Mouse (Mus musculus): ENCODE measurements around the gene Dcun1d1. TPM values are rescaled to one million over a fixed set of nuclear protein-coding genes. Genes with fewer than 3 reads are reported as not detected.

Gene Dcun1d1
- polyA plus RNA-seq, 1 experiment from 2014 or later, result 103 TPM

DNA sequence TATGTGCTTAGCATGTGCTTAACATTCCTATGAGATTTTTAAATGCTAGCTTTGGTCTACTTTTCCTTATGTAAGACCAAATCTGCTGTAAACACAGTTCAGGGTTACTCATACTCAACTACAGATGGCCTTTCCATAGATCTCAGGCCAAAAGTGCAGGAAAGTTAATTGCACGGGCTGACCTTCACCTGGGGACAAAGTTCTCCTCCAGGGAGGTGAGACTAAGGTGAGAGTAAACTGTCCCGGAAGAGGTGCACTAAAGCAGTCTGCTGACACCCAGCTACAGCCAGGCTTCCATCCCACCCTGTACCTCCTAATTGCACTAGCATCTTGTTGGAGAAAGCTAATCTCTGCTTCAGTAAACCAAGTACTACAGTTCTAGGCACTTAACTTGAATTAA is 11.4 kb downstream of the Dcun1d1 start:
- Histone ChIP-seq H3K9ac (no peak overlapping the region), H3K27me3 (no peaks in the 10 kb centered on the region), H3K9me3 (no peaks in the 10 kb centered on the region), H3K27ac (no peak overlapping the region), H3K4me2 (no peak overlapping the region), H3K4me3 (replicated peaks) (no peak overlapping the region), H3K4me1 (peaks cover 12% of the 10 kb centered on the region; the same call in 1 of the 2 replicates), H3K36me3 (replicated peaks) (no peaks in the 10 kb centered on the region; the same call in 1 of the 2 replicates)
- 93% methylated on average over 2 of the region's 2 CpGs for WGBS
- no peak for ATAC-seq (ENCODE audit: low FRiP score)

DNA sequence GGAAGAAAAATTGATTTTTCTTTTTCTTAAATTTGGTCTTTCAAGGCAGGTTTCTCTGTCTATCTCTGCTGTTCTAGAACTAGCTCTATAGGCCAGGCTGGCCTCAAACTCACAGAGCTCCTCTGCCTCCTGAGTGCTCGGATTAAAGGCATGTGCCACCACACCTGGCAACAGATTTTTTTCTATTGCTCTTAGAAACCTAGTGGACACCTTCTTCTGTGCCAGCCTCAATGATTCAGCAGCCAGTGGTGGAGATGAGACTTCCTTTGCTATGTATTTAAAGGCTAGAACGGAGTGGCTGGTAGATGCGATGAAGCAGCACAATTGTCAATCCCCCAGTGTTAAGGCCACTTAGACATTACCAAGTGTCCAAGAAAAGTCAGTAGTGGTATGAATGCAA is 13.2 kb downstream of the Dcun1d1 start:
- 76% methylated on average over 3 of the region's 3 CpGs for WGBS
- Histone ChIP-seq H3K4me3 (replicated peaks) (no peak overlapping the region), H3K4me2 (no peak overlapping the region), H3K9me3 (no peaks in the 10 kb centered on the region), H3K4me1 (peaks cover 6% of the 10 kb centered on the region; the same call in 1 of the 2 replicates), H3K9ac (no peak overlapping the region), H3K27me3 (no peaks in the 10 kb centered on the region), H3K36me3 (replicated peaks) (no peaks in the 10 kb centered on the region; the same call in 1 of the 2 replicates), H3K27ac (no peak overlapping the region)
- no peak for ATAC-seq (ENCODE audit: low FRiP score)

DNA sequence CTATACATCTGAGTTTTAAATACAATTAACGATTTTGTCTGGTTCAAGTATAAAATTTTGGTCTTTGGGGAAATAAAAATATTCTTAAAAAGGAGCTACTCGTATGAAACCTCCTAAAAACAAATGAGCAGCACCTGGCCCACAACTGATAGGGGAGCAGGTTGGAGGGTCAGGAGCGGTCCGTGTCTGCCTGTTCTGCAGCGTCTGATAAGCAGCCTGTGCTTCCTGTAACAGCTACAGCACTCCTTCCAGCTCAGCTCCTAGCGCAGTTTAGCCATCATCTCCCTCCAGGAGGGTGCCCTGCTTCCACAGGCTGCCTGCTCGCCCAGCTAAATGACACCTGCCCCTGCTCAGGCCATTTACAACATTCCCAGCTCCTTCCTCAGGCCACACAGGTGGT is 13.8 kb downstream of the Dcun1d1 start:
- no peak for ATAC-seq (ENCODE audit: low FRiP score)
- Histone ChIP-seq H3K27me3 (no peaks in the 10 kb centered on the region), H3K9ac (no peak overlapping the region), H3K4me3 (replicated peaks) (no peak overlapping the region), H3K4me2 (no peak overlapping the region), H3K36me3 (replicated peaks) (no peaks in the 10 kb centered on the region; the same call in 1 of the 2 replicates), H3K4me1 (peaks cover 6% of the 10 kb centered on the region; the same call in 1 of the 2 replicates), H3K9me3 (no peaks in the 10 kb centered on the region), H3K27ac (no peak overlapping the region)
- WGBS, result 68% methylated on average over 7 of the region's 7 CpGs

DNA sequence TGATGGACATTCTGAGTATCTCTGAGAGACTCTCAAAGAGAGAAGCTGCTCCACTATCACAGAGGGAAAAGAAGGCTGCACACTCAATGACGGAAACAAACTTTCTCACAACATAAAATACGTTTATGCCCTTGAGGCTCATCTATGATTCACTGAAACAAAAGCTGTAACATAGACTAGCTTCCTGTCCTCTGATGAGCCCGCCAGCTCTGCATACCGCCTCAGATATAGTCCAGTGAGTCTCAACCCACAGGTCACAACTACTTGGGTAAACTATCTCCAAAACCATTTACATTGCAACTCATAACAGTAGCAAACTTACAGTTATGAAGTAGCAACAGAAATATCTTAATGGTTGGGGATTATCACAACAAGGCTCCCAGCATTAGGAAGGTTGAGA is 14.7 kb downstream of the Dcun1d1 start:
- no peak overlapping the region for H3K9ac ChIP-seq
- peaks cover 6% of the 10 kb centered on the region; the same call in 1 of the 2 replicates for H3K4me1 ChIP-seq
- no peak overlapping the region for H3K4me3 ChIP-seq (replicated peaks)
- no peaks in the 10 kb centered on the region for H3K27me3 ChIP-seq
- no peak overlapping the region for H3K27ac ChIP-seq
- no peak for ATAC-seq (ENCODE audit: low FRiP score)
- peaks cover 9% of the 10 kb centered on the region for H3K36me3 ChIP-seq (replicated peaks)
- H3K9me3 ChIP-seq, result no peaks in the 10 kb centered on the region
- no peak overlapping the region for H3K4me2 ChIP-seq
- WGBS, result 80% methylated on average over 4 of the region's 4 CpGs

DNA sequence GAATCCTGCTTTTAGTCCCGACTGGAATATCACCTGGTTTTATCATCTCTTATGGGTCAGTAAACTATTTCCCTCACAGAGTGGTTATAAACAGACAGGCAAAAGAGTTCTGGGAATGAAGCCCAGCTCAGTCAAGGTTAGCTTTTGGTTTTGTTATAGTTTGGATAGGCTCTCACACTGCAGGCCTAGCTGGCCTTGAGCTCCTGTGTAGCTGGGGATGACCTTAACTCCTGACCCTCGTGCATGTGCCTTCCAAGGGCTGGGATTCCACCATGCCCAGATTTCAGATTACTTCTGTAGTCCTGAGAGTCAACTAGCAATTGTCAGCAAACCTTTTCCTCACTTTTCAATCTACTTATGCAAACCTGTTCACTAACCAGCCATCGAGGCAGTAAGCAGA is 19.0 kb downstream of the Dcun1d1 start:
- WGBS, result 88% methylated on average over 3 of the region's 3 CpGs
- H3K36me3 ChIP-seq (replicated peaks), result peaks cover 44% of the 10 kb centered on the region
- no peak for ATAC-seq (ENCODE audit: low FRiP score)
- no peaks in the 10 kb centered on the region for H3K27me3 ChIP-seq
- H3K4me1 ChIP-seq, result peaks cover 2% of the 10 kb centered on the region; the same call in 1 of the 2 replicates
- H3K4me2 ChIP-seq, result no peak overlapping the region
- no peak overlapping the region for H3K9ac ChIP-seq
- H3K27ac ChIP-seq, result no peak overlapping the region
- no peaks in the 10 kb centered on the region for H3K9me3 ChIP-seq
- H3K4me3 ChIP-seq (replicated peaks), result no peak overlapping the region

DNA sequence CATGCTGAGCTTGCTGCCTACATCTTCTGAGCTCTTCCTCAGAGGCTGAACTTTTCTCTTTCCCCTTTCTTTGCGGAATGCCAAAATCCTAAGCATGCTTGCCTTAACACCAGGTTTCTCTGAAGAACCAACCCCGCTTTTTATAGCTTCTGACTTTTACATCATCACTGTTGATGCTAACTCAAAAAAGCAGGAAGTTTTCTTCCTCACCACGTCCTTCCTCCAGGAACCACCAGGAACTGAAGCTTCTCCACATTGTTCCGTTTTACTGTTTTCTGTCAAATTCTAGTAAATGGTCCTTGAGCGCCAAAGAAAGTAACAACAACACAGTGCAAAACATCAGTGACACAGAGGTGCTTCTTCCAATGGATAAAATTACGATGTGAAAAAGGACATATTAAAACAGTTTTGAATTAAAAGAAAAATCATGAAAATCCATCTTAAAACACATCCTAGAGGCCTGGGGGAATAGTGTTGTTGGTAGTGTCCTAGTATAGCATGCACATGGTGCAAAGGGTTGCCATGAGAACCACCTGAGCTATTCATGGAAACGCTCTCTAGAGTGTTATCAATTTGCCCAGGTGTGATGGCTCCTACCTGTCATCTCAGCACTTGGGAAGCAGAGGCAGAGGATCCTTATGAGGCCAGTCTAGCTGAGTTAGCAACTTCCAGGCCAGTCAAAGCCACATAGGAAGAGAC is 28.1 kb downstream of the Dcun1d1 start:
- Histone ChIP-seq H3K4me2 (no peak overlapping the region), H3K9ac (no peak overlapping the region), H3K27ac (no peak overlapping the region), H3K4me3 (replicated peaks) (no peak overlapping the region), H3K9me3 (no peaks in the 10 kb centered on the region), H3K36me3 (replicated peaks) (peaks cover 39% of the 10 kb centered on the region), H3K27me3 (no peaks in the 10 kb centered on the region), H3K4me1 (no peaks in the 10 kb centered on the region)
- WGBS, result 93% methylated on average over 7 of the region's 7 CpGs
- ATAC-seq (ENCODE audit: low FRiP score), result no peak

DNA sequence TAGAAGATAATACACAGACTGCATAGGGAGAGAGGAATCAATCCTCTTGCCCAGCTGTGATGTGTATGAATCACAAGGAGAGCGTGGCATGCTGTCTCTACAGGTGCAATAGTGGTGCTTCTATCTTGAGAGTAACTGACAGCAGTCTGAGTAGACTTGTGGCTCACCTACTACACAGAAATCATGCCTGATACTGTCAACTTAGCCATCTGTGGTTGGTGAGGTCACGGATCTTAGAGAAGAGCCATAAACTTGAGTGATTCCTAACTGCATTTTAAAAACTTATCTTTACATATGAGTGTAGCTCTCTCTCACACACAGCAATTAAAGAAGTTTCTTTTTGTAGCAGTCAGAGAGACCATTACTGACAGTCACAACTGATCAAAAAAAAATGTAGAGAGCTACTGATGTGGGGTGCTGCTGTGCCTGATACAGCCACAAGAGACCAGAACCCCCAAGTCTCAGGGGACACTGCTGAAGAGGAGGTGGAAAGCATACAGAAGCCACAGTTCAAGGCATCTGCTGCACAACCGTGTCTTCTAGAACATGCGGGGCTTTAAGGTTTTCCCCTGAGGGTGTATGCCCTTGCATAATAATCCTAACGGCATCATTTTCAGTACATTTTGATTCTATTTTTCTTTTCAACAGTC is 36.6 kb downstream of the Dcun1d1 start:
- Histone ChIP-seq H3K4me3 (replicated peaks) (no peak overlapping the region), H3K9me3 (no peaks in the 10 kb centered on the region), H3K36me3 (replicated peaks) (peaks cover 40% of the 10 kb centered on the region), H3K27me3 (no peaks in the 10 kb centered on the region), H3K27ac (no peak overlapping the region), H3K4me2 (no peak overlapping the region), H3K9ac (no peak overlapping the region), H3K4me1 (no peaks in the 10 kb centered on the region)
- 88% methylated on average over 5 of the region's 5 CpGs for WGBS
- no peak for ATAC-seq (ENCODE audit: low FRiP score)

DNA sequence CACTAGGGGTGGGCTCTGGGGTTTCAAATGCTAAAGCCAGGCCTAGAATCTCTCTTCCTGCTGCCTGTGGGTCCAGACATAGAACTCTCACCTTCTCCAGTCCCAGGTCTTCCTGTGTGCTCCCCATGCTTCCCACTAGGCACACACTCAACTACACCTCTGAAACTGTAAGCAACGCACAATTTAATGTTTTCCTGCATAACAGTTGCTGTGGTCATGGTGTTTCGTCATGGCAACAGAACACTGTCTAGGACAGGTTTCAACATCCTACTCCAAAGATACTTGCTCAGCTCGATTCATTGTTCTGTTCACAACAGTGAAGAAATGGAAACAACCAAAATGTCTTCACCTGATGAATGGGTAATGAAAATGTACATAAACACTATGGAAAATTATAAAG is 38.1 kb downstream of the Dcun1d1 start:
- H3K9ac ChIP-seq, result no peak overlapping the region
- no peaks in the 10 kb centered on the region for H3K9me3 ChIP-seq
- no peak overlapping the region for H3K4me3 ChIP-seq (replicated peaks)
- H3K27me3 ChIP-seq, result no peaks in the 10 kb centered on the region
- no peak overlapping the region for H3K27ac ChIP-seq
- no peak for ATAC-seq (ENCODE audit: low FRiP score)
- 95% methylated on average over 3 of the region's 3 CpGs for WGBS
- H3K4me1 ChIP-seq, result no peaks in the 10 kb centered on the region
- H3K4me2 ChIP-seq, result no peak overlapping the region
- peaks cover 35% of the 10 kb centered on the region for H3K36me3 ChIP-seq (replicated peaks)

DNA sequence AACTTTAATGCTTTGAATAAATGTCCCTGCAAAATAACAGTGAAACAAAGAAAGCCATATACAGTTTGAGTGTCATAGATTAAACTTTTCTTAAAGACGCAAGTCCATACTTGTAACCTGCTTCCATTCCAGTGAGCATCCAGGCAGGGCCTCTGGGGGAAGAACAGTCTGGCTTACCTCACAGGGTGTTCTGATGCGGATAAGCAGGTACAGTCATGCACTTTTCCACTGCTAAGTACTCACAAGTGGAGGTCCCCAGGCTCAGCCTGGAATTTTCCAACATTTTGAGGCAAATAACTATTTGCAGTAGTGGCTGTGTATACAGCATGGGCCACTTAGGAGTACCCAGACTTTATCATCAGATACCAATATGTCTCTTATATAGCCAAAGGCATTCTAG is 39.3 kb downstream of the Dcun1d1 start:
- Histone ChIP-seq H3K27ac (no peak overlapping the region), H3K9me3 (no peaks in the 10 kb centered on the region), H3K4me2 (no peak overlapping the region), H3K27me3 (no peaks in the 10 kb centered on the region), H3K4me1 (no peaks in the 10 kb centered on the region), H3K9ac (no peak overlapping the region), H3K4me3 (replicated peaks) (no peak overlapping the region), H3K36me3 (replicated peaks) (peaks cover 32% of the 10 kb centered on the region)
- WGBS, result 92% methylated on average over 2 of the region's 2 CpGs
- no peak for ATAC-seq (ENCODE audit: low FRiP score)

DNA sequence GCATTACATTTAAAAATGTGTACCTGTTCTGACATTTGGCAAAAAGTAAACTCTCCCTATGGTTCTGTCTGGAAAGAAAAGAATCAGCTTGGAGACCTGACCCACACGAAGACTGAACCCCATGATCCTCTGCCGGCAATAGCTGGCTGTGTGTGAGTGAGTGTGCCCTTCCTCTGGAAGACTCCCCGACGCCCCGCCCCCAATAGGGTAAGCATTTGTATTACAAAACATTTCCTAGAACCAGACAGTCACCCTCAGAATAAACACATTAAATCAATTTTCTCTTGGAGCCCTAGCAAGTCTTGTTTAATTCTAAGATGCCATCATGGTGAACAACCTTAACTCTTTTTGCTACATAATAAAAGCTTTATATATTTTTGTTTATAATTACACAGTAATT is 44.1 kb downstream of the Dcun1d1 start:
- 90% methylated on average over 5 of the region's 5 CpGs for WGBS
- no peak for ATAC-seq (ENCODE audit: low FRiP score)
- Histone ChIP-seq H3K27me3 (no peaks in the 10 kb centered on the region), H3K9me3 (no peaks in the 10 kb centered on the region), H3K4me2 (no peak overlapping the region), H3K9ac (no peak overlapping the region), H3K4me1 (no peaks in the 10 kb centered on the region), H3K36me3 (replicated peaks) (peaks cover 35% of the 10 kb centered on the region), H3K4me3 (replicated peaks) (no peak overlapping the region), H3K27ac (no peak overlapping the region)

DNA sequence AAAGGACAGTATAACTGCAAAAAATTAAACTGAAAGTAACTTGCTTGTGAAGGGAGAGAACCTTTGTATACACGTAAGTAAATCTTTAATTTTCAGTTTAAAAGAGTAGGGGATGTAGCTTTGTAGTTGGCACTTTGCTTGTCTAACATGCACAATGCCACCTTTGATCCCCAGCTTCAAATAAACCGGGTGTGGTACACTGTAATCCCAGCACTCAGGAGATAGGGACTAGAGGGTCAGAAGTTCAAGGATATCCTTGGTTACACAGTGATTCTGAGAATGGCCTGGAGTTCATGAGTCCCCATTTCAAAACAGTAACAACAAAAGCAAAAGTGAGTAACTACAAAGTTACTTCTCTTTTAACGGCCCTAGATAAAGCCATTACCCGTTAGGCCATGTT is 46.1 kb downstream of the Dcun1d1 start:
- no peak overlapping the region for H3K4me2 ChIP-seq
- no peaks in the 10 kb centered on the region for H3K9me3 ChIP-seq
- no peak for ATAC-seq (ENCODE audit: low FRiP score)
- H3K4me1 ChIP-seq, result no peaks in the 10 kb centered on the region
- no peak overlapping the region for H3K4me3 ChIP-seq (replicated peaks)
- no peak overlapping the region for H3K27ac ChIP-seq
- 92% methylated on average over 4 of the region's 4 CpGs for WGBS
- H3K27me3 ChIP-seq, result no peaks in the 10 kb centered on the region
- H3K9ac ChIP-seq, result no peak overlapping the region
- H3K36me3 ChIP-seq (replicated peaks), result peaks cover 30% of the 10 kb centered on the region

DNA sequence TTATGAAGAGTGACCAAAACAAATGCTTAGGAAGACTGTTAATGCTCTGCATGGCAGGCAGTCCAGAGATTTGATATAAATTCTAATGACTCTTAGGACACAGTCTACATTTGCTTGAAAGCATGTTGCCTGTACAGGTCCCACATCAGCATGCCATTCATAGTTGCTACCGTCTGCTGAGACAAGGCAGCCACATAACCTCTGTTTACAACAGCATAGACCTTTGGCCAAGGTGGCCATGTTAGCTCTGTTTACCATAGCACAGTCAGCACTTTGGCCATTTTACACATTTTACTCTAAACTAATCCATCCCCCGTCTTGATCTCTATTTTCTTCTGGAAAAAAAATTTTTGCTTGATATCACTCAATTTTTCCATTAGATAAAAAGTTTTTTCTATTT is 47.7 kb downstream of the Dcun1d1 start:
- ATAC-seq (ENCODE audit: low FRiP score), result no peak
- H3K36me3 ChIP-seq (replicated peaks), result peaks cover 30% of the 10 kb centered on the region

DNA sequence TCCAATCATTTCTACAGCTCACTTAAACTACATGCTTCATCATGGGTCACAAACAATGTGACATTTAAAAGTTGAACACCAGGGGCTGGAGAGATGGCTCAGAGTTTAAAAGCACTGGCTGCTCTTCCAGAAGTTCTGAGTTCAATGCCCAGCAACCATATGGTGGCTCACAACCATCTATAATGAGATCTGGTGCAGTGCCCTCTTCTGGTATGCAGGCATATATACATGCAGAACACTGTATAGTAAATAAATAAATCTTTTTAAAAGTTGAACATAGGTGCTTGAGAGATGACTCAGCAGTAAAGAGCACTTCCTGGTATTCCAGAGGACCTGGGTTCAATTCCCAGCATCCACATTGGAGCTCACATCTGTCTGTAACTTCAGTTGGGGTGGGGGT is 54.0 kb downstream of the Dcun1d1 start:
- no peak overlapping the region for H3K27ac ChIP-seq
- H3K4me3 ChIP-seq (replicated peaks), result no peak overlapping the region
- H3K4me2 ChIP-seq, result no peak overlapping the region
- ATAC-seq (ENCODE audit: low FRiP score), result no peak
- H3K9ac ChIP-seq, result no peak overlapping the region
- 0 out of 2 replicates have a peak, but pooled peaks cover 2% of the 10 kb centered on the region for H3K9me3 ChIP-seq
- no peaks in the 10 kb centered on the region for H3K27me3 ChIP-seq
- H3K36me3 ChIP-seq (replicated peaks), result 0 out of 2 replicates have a peak, but pooled peaks cover 4% of the 10 kb centered on the region
- no peaks in the 10 kb centered on the region for H3K4me1 ChIP-seq

More for the DNA sequence above, 47.7 kb downstream of the Dcun1d1 start:
- 95% methylated on average over 2 of the region's 2 CpGs for WGBS
- Histone ChIP-seq H3K4me3 (replicated peaks) (no peak overlapping the region), H3K9ac (no peak overlapping the region), H3K4me1 (no peaks in the 10 kb centered on the region), H3K27me3 (no peaks in the 10 kb centered on the region), H3K4me2 (no peak overlapping the region), H3K9me3 (no peaks in the 10 kb centered on the region), H3K27ac (no peak overlapping the region)

All from forebrain, embryonic 12.5 days (tissue).